Mouse (Mus musculus) left cerebral cortex, postnatal 4 days (tissue): ENCODE results near the gene Mill2. TPM values are rescaled to one million over a fixed set of nuclear protein-coding genes. Genes with fewer than 3 reads are reported as not detected.
A peak's percentile ranks its signal among the peaks of the same experiment; 100 is the strongest.
"Not testable (repeated sequence)": the region's sequence is repeated elsewhere in the genome, so short reads cannot be mapped to it uniquely, and the experiment has no call there.

Experiments
- DNase-seq: peaks from one replicate; pipeline ENCODE4 v3.0.0-alpha.2; 2022
- intact Hi-C: fragments of 180-260 bp; cut with DNase I; formaldehyde crosslinking; loops from one replicate; pipeline ENCODE4 v1.15.1; 2025
- total RNA-seq, 2 experiments: library from RNA; stranded (reverse); gene quantifications; 2 replicates each; pipeline ENCODE4 v1.2.3; 2021

Mill2 gene
- 1 to 10 TPM in 1 of 2 experiments, under 1 TPM in 1; 0.90 to 1.5 TPM for total RNA-seq

- intact Hi-C loops, result no loop called here
- DNase-seq, result no peak
Observed at GRCm38 (mm10) chr7:18839865-18840264, at the start of gene Mill2. Gene Mill2 (plus strand): TSS chr7:18839966.

DNA sequence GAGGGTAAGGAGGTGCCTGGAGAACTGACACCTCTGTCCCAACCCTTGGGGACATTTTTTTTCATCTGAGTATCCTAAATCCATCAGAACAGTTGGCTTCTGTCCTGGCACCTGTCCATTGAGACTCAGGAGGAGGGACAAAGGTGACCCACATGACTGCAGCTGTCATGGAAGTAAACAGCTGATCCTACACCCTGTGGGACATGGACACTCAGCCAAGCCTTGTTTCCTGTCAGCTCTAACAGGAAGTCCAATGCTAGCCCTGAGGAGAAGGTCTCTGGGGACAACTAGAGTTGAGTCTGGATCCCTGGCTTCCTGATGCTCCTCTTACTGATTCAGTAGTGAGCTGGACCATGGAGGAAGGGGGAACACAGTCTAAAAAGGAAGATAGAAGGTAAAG is 49.1 kb upstream of the Mill2 start:
- DNase-seq, intact Hi-C loops: not testable (repeated sequence)

DNA sequence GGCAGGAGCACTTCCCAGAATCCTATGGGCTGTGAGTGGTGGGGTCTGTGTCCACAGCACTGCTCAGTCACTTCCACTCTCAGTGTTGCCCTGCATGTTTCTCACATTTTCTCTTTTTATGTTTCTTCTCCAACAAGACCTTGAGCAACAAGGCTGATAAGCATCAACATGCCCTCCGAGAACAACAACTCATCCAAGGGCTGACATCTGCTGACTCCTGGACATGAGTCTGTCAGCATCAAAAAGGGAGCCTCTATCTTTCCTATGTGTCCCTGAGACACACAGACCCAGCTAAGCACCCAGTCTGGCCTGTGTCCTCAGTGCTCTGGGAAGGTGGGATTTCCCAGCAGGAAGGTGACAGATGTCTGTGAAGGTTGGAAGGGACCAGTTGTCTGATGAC is 41.3 kb upstream of the Mill2 start, which contains the start of gene Psg19:
Gene Psg19, minus strand, starts transcription at position 101 of the 400 bp plus-strand sequence.
- DNase-seq, result no peak
- intact Hi-C loops, result no loop called here

GRCm38 (mm10) chr7:18799129-18799528 is 40.6 kb upstream of the Mill2 start:
- intact Hi-C loops, result no loop called here

DNA sequence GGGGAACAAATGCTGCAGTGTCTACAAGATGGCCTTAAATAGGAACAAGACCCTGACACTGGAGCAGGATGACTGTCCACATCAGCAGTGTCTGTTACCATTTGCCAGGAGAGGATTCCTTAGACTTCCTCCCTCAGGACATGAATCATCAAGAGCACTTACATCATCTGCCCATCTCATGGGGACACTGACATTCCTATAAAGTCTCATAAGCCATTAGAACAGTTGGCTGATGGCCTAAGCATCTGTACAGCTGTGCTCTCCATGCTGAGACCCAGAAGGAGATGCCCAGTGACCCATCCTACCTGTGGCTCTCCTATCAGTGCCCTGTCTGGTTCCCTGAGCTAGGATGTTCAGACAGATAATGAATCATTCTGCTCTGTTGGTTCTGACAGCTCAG is 36.2 kb upstream of the Mill2 start:
- intact Hi-C loops, result no loop called here

More at GRCm38 (mm10) chr7:18799129-18799528, 40.6 kb upstream of the Mill2 start:
- DNase-seq, result no peak

GRCm38 (mm10) chr7:18818301-18818700 is 21.5 kb upstream of the Mill2 start:
- DNase-seq, result no peak
- intact Hi-C loops, result no loop called here

More for the DNA sequence above, 36.2 kb upstream of the Mill2 start:
- DNase-seq, result no peak

- intact Hi-C loops, result no loop called here
- no peak for DNase-seq
Observed at GRCm38 (mm10) chr7:18821507-18821906, 18.3 kb upstream of the Mill2 start, which contains the start of gene Psg17. Gene Psg17 (minus strand): TSS chr7:18821607.

DNA sequence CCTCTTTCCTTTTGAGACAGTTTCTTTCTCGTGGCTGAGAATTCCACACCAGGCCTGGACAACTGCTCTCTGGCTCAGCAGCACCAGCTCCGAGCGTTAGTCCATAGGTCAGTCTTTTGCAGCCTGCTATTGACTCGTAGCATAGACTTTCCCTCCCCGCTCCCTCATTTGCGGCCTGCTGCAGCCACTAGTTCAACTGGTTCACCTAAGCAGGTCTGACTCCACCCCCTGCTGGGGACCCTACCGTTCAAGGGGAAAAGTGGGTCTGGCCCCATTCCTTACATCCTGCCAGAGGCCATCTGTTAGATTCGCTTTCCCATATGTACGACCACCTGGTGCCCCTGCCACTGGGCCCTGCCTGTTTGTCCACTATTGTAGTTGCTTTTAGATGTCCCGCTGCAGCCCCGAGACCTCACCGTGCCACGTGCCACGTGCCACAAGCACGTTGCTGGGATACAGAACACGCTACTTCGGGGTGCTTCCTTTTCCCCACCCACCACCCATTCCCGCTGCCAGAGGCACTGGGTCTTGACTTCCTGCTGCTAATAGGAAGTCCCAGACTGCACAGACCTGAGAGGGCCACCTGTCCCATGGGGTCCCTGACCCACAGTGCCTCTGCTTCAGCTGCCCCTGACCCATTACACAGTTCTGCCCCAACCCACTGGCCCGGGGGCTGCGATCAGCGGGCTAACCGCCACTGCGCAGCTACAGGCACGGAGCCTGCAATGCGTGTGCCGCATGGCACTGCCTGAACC is 11.8 kb upstream of the Mill2 start:
- intact Hi-C loops, result no loop called here
- DNase-seq, result peak; percentile 5

DNA sequence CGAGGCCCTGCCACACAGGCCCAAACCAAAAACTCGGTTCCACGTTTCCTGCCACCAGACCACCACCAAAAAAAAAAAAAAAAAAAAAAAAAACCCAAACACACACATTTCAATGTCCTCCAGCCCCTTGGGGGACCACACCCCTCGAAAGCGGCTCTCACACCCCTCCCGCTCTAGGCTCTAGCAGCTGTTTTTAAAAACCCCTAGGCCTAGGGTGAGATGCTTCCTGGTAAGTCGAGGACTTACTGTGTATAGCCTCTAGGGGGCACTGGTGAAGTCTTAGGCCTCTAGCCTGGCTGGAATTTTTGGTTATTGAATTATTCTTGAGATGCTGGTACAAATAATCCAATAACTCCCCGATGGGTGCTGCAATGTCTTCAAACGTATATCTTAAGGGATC is 11.2 kb upstream of the Mill2 start:
- intact Hi-C loops, result no loop called here
- DNase-seq, result no peak

DNA sequence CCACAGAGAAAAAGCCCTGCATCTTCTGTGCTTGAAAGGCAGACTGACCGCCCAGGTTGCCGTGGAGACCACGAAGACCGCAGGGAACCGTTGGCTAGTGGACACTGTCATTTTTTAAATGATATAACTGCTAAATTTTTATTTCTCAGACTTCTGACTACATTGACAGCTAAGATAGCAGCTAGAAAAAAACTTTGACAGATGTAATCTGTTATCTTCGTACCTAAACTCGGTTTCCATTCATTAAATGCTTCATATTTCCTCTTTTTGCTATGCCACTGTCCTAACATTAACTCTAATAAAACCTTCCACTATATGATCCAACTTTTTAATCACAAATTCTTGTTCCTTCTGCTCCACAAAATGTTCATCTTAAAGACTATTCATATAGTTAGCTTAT is 10.2 kb upstream of the Mill2 start:
- DNase-seq, result no peak
- intact Hi-C loops, result no loop called here

- DNase-seq, result no peak
- intact Hi-C loops, result no loop called here
Observed at GRCm38 (mm10) chr7:18832298-18832697, 7.5 kb upstream of the Mill2 start.

- intact Hi-C loops, result no loop called here
- peak; percentile 32 for DNase-seq
Observed at GRCm38 (mm10) chr7:18840386-18841173, 814 bp downstream of the Mill2 start.

- intact Hi-C loops, result no loop called here
- no peak for DNase-seq
Observed at GRCm38 (mm10) chr7:18841174-18841567, 1.4 kb downstream of the Mill2 start.

DNA sequence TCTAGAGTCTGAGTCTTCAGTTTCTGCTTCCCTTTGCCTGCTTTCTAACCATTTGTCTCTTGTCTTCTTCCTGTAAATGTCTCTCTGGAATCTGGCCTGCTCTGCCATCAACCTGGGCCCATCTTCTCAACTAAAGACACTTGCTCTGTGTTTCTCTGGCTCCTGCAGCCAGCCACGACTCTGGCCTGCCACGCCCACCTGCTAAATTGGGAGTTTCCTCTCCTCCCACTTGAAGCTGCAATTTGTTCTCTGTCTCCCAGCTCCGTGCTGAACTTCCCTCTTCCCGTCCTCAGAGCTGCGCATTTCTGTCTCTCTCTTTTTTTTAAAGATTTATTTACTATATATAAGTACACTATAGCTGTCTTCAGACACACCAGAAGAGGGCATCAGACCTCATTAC is 5.0 kb downstream of the Mill2 start:
- intact Hi-C loops, result no loop called here
- no peak for DNase-seq

DNA sequence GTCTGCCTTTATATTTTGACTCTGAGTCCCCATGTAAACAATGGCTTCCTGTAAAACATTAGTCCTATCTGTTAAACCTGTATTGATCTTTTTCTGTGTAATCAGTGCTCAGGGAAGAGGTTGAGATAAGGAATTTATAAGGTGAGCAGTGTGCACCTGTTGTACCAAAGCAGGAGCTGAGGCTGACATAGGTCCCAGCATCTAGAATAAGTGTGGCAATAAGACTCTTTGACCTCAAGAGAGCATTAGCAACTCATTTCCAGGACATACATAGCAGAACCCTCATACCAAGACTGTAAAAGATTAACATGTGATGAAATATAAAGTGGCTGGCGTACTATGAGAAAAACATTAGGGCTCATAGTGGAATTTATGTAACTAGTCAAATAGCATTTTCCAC is 8.6 kb downstream of the Mill2 start:
- intact Hi-C loops, result no loop called here
- DNase-seq, result no peak

DNA sequence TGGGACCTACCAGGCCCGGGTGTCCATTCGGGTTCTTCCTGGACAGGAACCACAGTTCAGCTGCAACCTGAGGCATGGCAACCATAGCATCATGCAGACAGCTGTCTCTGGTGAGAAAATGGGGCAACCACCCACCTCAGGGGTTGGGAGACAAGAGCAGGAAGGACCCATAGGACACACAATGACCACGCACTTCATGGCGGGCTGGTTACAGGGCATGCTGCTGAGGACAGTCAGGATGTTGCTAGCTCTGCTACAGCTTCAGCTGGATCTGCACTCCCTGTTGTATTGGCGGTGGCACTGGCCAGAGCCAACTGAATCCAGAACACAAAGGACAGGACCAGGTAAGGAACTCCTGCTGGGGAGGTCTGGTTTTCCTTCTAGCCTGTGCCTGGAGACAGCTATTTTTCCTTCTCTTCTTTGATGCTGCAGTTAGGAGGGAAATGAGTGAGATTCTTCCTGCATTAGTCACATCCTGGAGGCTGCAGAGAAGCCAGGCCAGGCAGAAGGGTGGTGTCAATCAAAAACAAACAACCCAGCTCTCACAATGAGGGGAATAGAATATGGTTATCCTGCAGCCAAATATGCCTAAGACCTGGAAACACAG is 18.6 kb downstream of the Mill2 start:
- DNase-seq, result no peak
- intact Hi-C loops, result no loop called here

DNA sequence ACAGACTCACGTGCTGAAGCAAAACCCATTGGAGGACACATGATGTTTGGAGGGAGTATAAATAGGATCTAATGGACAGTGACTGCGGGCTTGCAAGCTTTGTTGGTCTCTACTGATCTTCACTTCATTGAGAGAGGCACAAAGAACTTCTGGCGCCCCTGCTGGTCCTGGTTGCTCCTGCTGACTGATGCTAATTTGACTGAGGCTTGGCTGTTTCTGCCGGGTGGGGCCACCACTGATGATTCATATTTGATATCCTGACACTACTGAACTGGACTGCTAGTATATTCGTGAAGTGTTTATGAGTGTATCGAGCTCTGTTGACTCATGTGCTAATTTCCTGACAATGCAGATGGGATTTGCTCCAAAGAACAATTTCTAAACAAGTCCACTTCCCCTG is 23.0 kb downstream of the Mill2 start:
- intact Hi-C loops, result no loop called here
- no peak for DNase-seq

DNA sequence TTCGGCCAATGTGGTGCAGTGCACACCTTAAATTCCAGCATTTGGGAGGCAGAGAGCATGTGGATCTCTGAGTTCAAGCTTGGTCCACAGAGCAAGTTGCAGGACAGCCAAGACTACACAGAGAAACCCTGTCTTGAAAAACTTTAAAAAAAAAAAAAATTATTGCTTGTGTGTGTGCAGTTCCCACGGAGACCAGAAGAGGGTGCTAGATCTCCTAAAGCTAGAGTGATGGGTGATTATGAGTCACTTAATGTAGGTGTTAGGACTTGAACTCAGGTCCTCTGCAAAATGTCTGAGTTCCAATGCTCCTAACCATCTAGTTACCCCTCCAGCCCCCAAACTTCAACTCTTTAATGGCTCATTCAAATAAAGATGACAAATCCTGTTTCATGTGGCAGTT is 28.7 kb downstream of the Mill2 start:
- no peak for DNase-seq
- intact Hi-C loops, result no loop called here

- DNase-seq, result not testable (repeated sequence)
- intact Hi-C loops, result loop anchor here (10.0 kb wide), 1 partner anchor 126 kb away; no protein-coding TSS in a partner anchor
Observed at GRCm38 (mm10) chr7:18871031-18871430, 31.3 kb downstream of the Mill2 start, which contains the start of gene Pglyrp1. Gene Pglyrp1 (plus strand): TSS chr7:18871331.

DNA sequence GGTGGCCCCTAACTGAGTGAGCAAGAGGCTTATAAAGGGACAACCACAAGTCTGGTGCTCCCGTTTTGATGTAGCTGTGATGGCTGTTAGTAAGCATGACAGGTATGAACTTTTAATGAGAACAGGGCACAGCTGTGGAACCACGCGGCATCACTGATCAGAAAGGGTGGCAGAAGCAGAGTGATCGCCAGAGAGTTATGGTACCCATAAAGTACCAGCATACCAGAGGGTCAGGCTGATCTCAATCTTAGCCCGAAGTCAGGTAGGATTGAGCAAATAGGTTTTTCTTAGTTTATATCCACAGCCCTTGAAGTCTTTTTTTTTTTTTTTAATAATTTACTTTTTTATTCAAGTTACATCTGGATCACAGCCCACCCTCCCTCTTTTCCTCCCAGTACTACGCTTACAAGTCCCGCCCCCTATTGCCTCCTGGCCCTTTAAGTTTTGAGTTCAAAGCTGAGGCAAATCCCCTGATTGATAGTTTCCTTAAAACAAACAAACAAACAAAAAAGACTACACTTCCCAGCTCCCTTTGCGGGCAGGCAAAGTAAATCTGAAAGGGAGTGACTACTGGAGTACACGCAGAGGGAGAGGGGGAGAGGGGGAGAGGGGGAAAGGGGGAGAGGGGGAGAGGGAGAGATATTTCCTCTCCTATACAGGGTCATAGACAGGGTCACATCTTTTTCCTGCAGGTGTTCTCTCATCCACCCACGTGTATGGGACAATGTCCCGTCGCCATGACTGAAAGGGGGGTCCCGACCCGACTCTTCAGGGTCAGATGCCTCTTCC is 32.4 kb downstream of the Mill2 start:
- no peak for DNase-seq
- intact Hi-C loops, result loop anchor here (10.0 kb wide), 1 partner anchor 127 kb away; no protein-coding TSS in a partner anchor
